Mouse (Mus musculus) hindbrain, embryonic 16.5 days (tissue): ENCODE measurements at regions not wholly inside any gene's neighbourhood (a gene's known extent, or its start where the extent isn't known, plus 50 kb on each side); places are given as distances from the start of the nearest gene placed in this dataset.

Source experiments
- ATAC-seq: fragments of 200-750 bp; cut with Nextera tagmentation; 2 replicates; pipeline ENCODE4 v1.8.0; 2017; ENCODE audit warnings: moderate TSS enrichment, moderate library complexity
- H3K27ac ChIP-seq: fragments of 300-500 bp; sonication (generic); 2 replicates; pipeline ENCODE4 v1.5.1; 2014; ENCODE audit warnings: low read depth, mild to moderate bottlenecking, control low read depth, low read length, moderate library complexity
- H3K27me3 ChIP-seq: fragments of 300-500 bp; sonication (generic); replicated peaks from 2 replicates; pipeline ENCODE4 v1.6.1; 2014; ENCODE audit warnings: low read length; ENCODE audit not compliant: control insufficient read depth, insufficient read depth
- H3K36me3 ChIP-seq: fragments of 300-500 bp; sonication (generic); 2 replicates; pipeline ENCODE4 v1.6.1; 2014; ENCODE audit warnings: mild to moderate bottlenecking, low read length, moderate library complexity, mixed read lengths; ENCODE audit not compliant: control insufficient read depth, insufficient read depth
- H3K4me1 ChIP-seq: fragments of 300-500 bp; sonication (generic); 2 replicates; pipeline ENCODE4 v1.6.1; 2014; ENCODE audit warnings: low read depth, low read length; ENCODE audit not compliant: control insufficient read depth, insufficient read depth
- H3K4me2 ChIP-seq: fragments of 300-500 bp; sonication (generic); 2 replicates; pipeline ENCODE4 v1.6.1; 2014; ENCODE audit warnings: mild to moderate bottlenecking, low read length, control low read depth, moderate library complexity
- H3K4me3 ChIP-seq: fragments of 300-500 bp; sonication (generic); 2 replicates; pipeline ENCODE4 v1.5.1; 2014; ENCODE audit warnings: mild to moderate bottlenecking, low read length, control low read depth, moderate library complexity
- H3K9ac ChIP-seq: fragments of 300-500 bp; sonication (generic); 2 replicates; pipeline ENCODE4 v1.6.1; 2014; ENCODE audit warnings: low read depth, mild to moderate bottlenecking, control low read depth, low read length, moderate library complexity
- H3K9me3 ChIP-seq: fragments of 300-500 bp; sonication (generic); 2 replicates; pipeline ENCODE4 v1.6.1; 2014; ENCODE audit warnings: mild to moderate bottlenecking, low read length, moderate library complexity; ENCODE audit not compliant: control insufficient read depth
- WGBS: fragments of 180-500 bp; shearing (Covaris S2); extraction: QIAGEN DNeasy Blood & Tissue Kit; methylation state at CpG from one replicate; pipeline ENCODE4 v1.1.7; 2014; 5-methylcytosine and 5-hydroxymethylcytosine counted together

DNA sequence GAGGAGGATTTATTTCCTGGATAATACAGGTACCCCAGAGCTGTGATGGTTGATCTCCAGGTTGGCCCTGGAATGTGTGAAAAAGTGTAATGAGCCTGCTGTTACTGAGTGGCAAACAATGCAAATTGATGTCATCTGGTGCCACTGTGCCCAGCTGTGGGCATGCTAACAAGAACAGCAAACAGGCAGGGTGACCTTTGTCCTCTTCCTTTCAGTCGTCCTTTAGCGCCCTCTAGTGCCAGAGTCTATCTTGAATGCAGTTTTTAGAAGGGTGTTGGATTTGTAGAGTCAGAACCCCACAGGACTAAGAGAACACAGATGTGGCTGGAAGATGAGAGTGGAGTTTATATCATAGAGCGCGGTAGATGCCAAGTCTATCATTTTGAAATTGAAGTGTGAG is 164.3 kb downstream of the Sdhaf3 start:
- Histone ChIP-seq H3K27ac (no peak overlapping the region), H3K27me3 (no peaks in the 10 kb centered on the region), H3K36me3 (no peaks in the 10 kb centered on the region), H3K4me1 (no peaks in the 10 kb centered on the region), H3K4me3 (no peak overlapping the region), H3K9ac (no peak overlapping the region), H3K9me3 (no peaks in the 10 kb centered on the region), H3K4me2 (no peak overlapping the region)
- WGBS, result 31% methylated on average over 4 of the region's 4 CpGs
- ATAC-seq, result no peak

DNA sequence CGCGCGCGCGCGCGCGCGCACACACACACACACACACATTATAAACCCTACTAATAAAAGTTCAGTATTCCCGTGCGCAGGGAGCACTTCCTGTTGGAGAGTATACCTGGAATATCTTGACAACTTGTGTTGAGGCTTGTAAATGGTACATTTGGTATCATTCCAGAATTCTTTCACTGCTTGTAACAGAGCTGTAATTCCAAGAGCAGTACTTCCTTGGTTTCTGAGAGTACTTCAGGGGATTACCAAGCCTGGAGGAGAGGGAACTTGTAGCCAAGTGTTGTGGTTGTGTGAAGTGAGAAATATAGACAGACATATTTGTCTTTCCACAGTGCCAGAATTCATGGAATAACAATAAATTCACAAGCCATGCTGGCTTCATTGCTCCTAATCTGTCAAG is 177.2 kb downstream of the Sdhaf3 start:
- Histone ChIP-seq H3K36me3 (no peaks in the 10 kb centered on the region), H3K9me3 (no peaks in the 10 kb centered on the region), H3K27ac (no peak overlapping the region), H3K9ac (no peak overlapping the region), H3K27me3 (no peaks in the 10 kb centered on the region), H3K4me3 (no peak overlapping the region), H3K4me2 (no peak overlapping the region), H3K4me1 (no peaks in the 10 kb centered on the region)
- 85% methylated on average over 11 of the region's 11 CpGs for WGBS
- no peak for ATAC-seq

DNA sequence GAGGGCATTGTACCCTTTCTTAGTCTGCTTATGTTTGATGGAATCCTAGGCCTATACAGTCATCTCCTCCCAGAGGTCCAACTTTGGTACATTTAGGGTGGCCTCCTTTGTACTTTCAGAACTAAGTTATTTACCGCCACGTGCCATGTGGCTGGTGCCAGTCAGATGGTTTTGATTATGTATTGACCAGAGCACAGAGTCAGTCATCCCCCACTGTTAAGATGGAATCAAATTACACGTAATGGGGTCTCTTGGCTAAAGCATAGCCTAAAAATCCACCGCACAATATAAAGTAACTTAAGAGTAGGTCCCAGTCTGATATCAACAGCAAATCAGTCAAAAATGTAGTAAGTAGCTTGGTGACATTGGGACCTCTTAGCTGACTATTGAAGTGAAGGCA is 178.3 kb downstream of the Sdhaf3 start:
- no peak for ATAC-seq
- Histone ChIP-seq H3K36me3 (no peaks in the 10 kb centered on the region), H3K27ac (no peak overlapping the region), H3K4me3 (no peak overlapping the region), H3K4me1 (no peaks in the 10 kb centered on the region), H3K9ac (no peak overlapping the region), H3K27me3 (no peaks in the 10 kb centered on the region), H3K4me2 (no peak overlapping the region), H3K9me3 (no peaks in the 10 kb centered on the region)
- 78% methylated on average over 4 of the region's 4 CpGs for WGBS

DNA sequence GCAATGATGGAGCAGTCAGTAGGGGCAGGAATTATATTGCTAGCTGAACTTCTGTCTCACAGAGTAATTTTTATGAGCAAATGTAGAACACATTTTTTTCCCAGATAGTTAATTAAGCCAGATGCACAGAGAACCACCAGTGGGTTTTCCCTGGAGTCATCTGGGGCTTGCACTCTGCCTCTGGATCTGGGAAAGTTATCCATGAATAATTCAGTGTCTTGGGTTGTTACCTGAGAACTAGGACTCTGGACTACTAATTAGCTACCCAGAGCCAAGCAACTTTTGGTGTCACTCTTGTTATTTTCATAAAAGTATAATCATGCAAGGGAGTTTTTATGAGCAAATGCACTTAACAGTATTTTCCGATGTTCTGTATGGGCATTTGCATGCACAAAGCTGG is 179.1 kb downstream of the Sdhaf3 start:
- H3K4me1 ChIP-seq, result no peaks in the 10 kb centered on the region
- no peak overlapping the region for H3K4me3 ChIP-seq
- no peaks in the 10 kb centered on the region for H3K27me3 ChIP-seq
- no peak overlapping the region for H3K27ac ChIP-seq
- no peak overlapping the region for H3K9ac ChIP-seq
- no peaks in the 10 kb centered on the region for H3K36me3 ChIP-seq
- WGBS, result 88% methylated on average over 1 of the region's 1 CpGs
- no peak for ATAC-seq
- H3K4me2 ChIP-seq, result no peak overlapping the region
- H3K9me3 ChIP-seq, result no peaks in the 10 kb centered on the region

DNA sequence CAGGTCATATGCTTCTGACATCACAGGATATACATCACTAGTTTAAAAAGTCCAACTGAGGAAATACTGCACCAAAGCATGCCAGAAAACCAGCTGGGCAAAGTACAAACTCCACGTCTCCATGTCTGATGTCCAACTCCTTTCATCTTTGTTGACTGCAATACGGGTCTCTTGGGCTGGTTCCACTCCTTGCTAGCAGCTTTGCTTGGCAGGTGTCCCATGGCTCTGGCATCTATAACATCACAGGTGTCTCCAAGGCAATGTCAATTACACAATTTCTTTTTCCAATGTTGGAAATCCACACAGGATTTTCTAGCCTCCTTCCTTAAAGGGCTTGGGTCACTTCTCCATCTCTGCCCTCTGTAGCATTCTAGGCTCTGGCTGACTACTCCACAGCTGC is 225.9 kb downstream of the Sdhaf3 start:
- H3K27me3 ChIP-seq, result no peaks in the 10 kb centered on the region
- no peak overlapping the region for H3K4me3 ChIP-seq
- no peak overlapping the region for H3K9ac ChIP-seq
- H3K27ac ChIP-seq, result no peak overlapping the region
- H3K9me3 ChIP-seq, result no peaks in the 10 kb centered on the region
- WGBS, result 83% methylated on average over 2 of the region's 2 CpGs
- ATAC-seq, result no peak
- no peaks in the 10 kb centered on the region for H3K36me3 ChIP-seq
- no peaks in the 10 kb centered on the region for H3K4me1 ChIP-seq
- H3K4me2 ChIP-seq, result no peak overlapping the region

DNA sequence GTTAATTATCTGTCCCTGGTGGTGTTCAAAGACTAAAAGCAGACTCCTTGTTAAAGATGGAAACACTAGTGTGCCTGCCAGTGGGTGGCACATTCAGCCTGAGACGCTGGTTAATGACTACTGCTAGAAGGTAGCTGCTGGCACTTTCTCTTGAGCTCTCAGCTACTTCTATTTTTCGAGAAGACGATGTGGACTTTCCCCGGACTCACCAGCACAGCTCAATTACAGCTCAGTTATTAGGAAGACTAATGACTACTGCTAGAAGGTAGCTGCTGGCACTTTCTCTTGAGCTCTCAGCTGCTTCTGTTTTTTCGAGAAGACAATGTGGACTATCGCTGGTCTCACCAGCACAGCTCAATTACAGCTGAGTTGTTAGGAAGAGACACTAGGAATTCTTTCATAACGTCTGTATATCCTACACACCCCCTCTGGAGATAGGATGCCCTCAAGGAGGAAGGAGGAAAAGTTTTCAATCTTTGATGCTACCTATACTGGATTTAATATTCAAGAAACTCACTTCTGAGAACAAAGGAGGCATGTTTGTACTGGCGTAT is 243.3 kb downstream of the Sdhaf3 start:
- 51% methylated on average over 8 of the region's 8 CpGs for WGBS
- peak; percentile 58; the same call in 1 of the 2 replicates for ATAC-seq
- Histone ChIP-seq H3K27ac (no peak overlapping the region), H3K36me3 (no peaks in the 10 kb centered on the region), H3K4me1 (no peaks in the 10 kb centered on the region), H3K4me2 (no peak overlapping the region), H3K9ac (no peak overlapping the region), H3K27me3 (no peaks in the 10 kb centered on the region), H3K9me3 (no peaks in the 10 kb centered on the region), H3K4me3 (no peak overlapping the region)

DNA sequence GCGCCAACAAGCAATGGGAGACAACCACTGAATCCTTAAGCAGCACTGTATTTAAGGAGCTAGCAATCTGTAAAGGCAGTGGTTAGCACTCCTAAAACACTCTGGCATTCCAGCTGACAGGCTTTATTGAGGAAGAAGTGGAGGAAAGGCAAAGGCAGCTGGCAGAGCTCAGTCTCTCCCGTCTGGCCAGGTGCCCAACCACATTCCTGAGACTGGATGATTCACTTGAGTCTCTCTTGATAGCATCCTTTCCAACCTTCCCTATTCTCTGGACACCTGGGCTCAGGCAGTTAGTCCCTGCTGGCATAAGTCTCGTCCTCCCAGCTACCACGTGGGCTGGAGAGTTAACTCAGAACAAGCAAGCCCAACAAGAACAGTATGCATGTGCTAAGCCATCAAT is 260.1 kb downstream of the Sdhaf3 start:
- Histone ChIP-seq H3K4me3 (no peak overlapping the region), H3K9me3 (no peaks in the 10 kb centered on the region), H3K4me2 (no peak overlapping the region), H3K27ac (no peak overlapping the region), H3K36me3 (no peaks in the 10 kb centered on the region), H3K4me1 (no peaks in the 10 kb centered on the region), H3K27me3 (no peaks in the 10 kb centered on the region), H3K9ac (no peak overlapping the region)
- 0 out of 2 replicates have a peak, but pooled peaks have one; percentile 50 for ATAC-seq
- WGBS, result 60% methylated on average over 4 of the region's 4 CpGs

DNA sequence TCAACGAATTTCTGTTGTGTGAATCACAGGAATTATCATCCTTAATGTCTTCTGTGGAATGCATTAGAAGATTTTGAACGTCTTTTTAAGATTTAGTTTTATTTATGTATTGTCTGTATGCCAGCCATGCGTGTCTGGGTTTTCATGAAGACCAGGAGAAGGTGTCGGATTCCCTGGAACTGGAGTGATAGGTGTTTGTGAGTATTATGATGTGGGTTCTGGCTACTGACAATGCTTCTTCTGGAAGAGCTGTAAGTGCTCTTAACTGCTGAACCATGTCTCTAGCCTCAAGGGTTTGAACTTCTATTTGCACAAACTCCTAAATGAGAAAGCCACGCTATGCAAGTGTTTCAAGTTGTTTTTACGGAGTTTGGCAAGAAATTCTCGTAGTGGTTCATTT is 296.5 kb downstream of the Sdhaf3 start:
- no peak overlapping the region for H3K27ac ChIP-seq
- 75% methylated on average over 7 of the region's 7 CpGs for WGBS

DNA sequence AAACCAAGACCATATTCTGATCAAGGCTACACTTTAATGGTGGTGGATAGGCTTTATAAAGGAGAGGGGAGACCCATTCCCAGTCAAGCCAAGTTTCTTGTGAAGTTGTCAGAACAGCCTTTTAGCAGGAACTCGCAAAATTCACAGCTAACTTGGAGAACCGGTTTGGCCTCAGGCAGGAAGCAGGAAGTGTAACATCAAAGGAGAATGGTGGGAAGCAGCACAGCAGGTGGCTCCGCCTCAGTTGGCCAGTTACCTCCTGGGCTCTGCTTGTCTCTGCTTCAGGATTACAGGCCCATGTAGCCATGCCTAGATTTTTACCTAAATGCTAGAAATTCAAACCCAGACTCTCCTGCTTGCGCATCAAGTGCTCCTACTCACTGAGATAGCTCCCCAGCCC is 277.2 kb upstream of the Tac1 start:
- WGBS, result 50% methylated on average over 4 of the region's 4 CpGs
- Histone ChIP-seq H3K4me3 (no peak overlapping the region), H3K9ac (no peak overlapping the region), H3K27ac (no peak overlapping the region), H3K9me3 (no peaks in the 10 kb centered on the region), H3K4me1 (no peaks in the 10 kb centered on the region), H3K27me3 (no peaks in the 10 kb centered on the region), H3K4me2 (no peak overlapping the region), H3K36me3 (no peaks in the 10 kb centered on the region)
- no peak for ATAC-seq

More for the DNA sequence above, 296.5 kb downstream of the Sdhaf3 start:
- Histone ChIP-seq H3K4me2 (no peak overlapping the region), H3K9me3 (no peaks in the 10 kb centered on the region), H3K27me3 (no peaks in the 10 kb centered on the region), H3K36me3 (no peaks in the 10 kb centered on the region), H3K4me3 (no peak overlapping the region), H3K4me1 (no peaks in the 10 kb centered on the region), H3K9ac (no peak overlapping the region)
- no peak for ATAC-seq

DNA sequence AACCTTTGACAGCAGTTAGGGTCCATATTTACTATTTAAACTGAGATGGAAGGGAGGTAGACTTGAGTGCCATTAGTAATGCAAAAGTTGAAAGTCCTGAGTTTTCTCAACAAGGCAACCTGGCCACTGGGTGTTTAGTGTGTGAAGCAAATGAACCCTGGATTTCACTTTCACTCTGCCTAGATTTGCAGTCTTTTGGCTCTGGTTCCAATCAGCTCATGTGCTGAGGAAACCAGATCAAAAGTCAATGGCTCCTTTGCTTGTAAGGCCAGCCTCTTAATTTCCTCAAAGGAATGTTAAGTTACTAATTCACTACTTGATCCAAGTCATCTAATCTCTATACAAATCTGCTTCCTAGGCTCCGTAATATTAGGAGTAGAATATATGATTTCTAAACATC is 247.7 kb upstream of the Tac1 start:
- ATAC-seq, result no peak
- H3K27ac ChIP-seq, result no peak overlapping the region
- 96% methylated on average over 1 of the region's 1 CpGs for WGBS

More for the DNA sequence above, 247.7 kb upstream of the Tac1 start:
- Histone ChIP-seq H3K36me3 (no peaks in the 10 kb centered on the region), H3K4me3 (no peak overlapping the region), H3K9me3 (no peaks in the 10 kb centered on the region), H3K4me1 (no peaks in the 10 kb centered on the region), H3K27me3 (no peaks in the 10 kb centered on the region), H3K9ac (no peak overlapping the region), H3K4me2 (no peak overlapping the region)
